Mouse (Mus musculus) splenic B cell, adult 2 months (primary cell): Measurements from ENCODE around the gene Guca2b.
"Not testable (repeated sequence)": the region's sequence is repeated elsewhere in the genome, so short reads cannot be mapped to it uniquely, and the experiment has no call there.

Source experiments
- DNase-seq: peaks from one replicate; pipeline ENCODE4 v3.0.0-alpha.2; 2011; ENCODE audit warnings: low read depth, low spot score
- H3K27me3 ChIP-seq: 2 replicates; pipeline ENCODE4 v1.6.1; 2012; ENCODE audit warnings: mild to moderate bottlenecking, low read length, moderate library complexity, mixed read lengths; ENCODE audit not compliant: control insufficient read depth, poor library complexity, insufficient read depth, severe bottlenecking
- H3K36me3 ChIP-seq: 2 replicates; pipeline ENCODE4 v1.6.1; 2012; ENCODE audit warnings: mild to moderate bottlenecking, low read length, moderate library complexity, mixed read lengths; ENCODE audit not compliant: control insufficient read depth, poor library complexity, insufficient read depth, severe bottlenecking

Guca2b gene

GRCm38 (mm10) chr4:119634908-119635660 is 23.7 kb downstream of the Guca2b start:
- Histone ChIP-seq H3K27me3 (no peaks in the 10 kb centered on the region), H3K36me3 (no peaks in the 10 kb centered on the region)
- no peak for DNase-seq

- DNase-seq = no peak
- Histone ChIP-seq H3K27me3 (no peaks in the 10 kb centered on the region), H3K36me3 (no peaks in the 10 kb centered on the region)
Measured at GRCm38 (mm10) chr4:119633948-119634347, 24.8 kb downstream of the Guca2b start.

- no peaks in the 10 kb centered on the region for H3K27me3 ChIP-seq
- DNase-seq = no peak
- no peaks in the 10 kb centered on the region for H3K36me3 ChIP-seq
Measured at GRCm38 (mm10) chr4:119633342-119633741, 25.4 kb downstream of the Guca2b start.

GRCm38 (mm10) chr4:119632721-119633120 is 26.0 kb downstream of the Guca2b start:
- DNase-seq = no peak
- no peaks in the 10 kb centered on the region; the same call in 1 of the 2 replicates for H3K36me3 ChIP-seq

GRCm38 (mm10) chr4:119631115-119631919 is 27.4 kb downstream of the Guca2b start:
- Histone ChIP-seq H3K36me3 (no peaks in the 10 kb centered on the region; the same call in 1 of the 2 replicates), H3K27me3 (no peaks in the 10 kb centered on the region)
- DNase-seq = peak; percentile 60

More at GRCm38 (mm10) chr4:119632721-119633120, 26.0 kb downstream of the Guca2b start:
- H3K27me3 ChIP-seq = no peaks in the 10 kb centered on the region

GRCm38 (mm10) chr4:119628363-119628762 is 30.4 kb downstream of the Guca2b start:
- H3K36me3 ChIP-seq, H3K27me3 ChIP-seq, DNase-seq: not testable (repeated sequence)

GRCm38 (mm10) chr4:119627317-119627716 is 31.4 kb downstream of the Guca2b start:
- Histone ChIP-seq H3K36me3 (peaks cover 2% of the 10 kb centered on the region), H3K27me3 (no peaks in the 10 kb centered on the region)
- DNase-seq = no peak

- Histone ChIP-seq H3K36me3 (peaks cover 2% of the 10 kb centered on the region), H3K27me3 (no peaks in the 10 kb centered on the region)
- DNase-seq = no peak
Measured at GRCm38 (mm10) chr4:119626876-119627275, 31.9 kb downstream of the Guca2b start.

- Histone ChIP-seq H3K27me3 (no peaks in the 10 kb centered on the region), H3K36me3 (peaks cover 2% of the 10 kb centered on the region)
- DNase-seq = no peak
Measured at GRCm38 (mm10) chr4:119626081-119626645, 32.6 kb downstream of the Guca2b start.

- no peak for DNase-seq
- H3K27me3 ChIP-seq = no peaks in the 10 kb centered on the region
- peaks cover 4% of the 10 kb centered on the region; the same call in 1 of the 2 replicates for H3K36me3 ChIP-seq
Measured at GRCm38 (mm10) chr4:119614724-119615123, 44.0 kb downstream of the Guca2b start.

- no peak for DNase-seq
- Histone ChIP-seq H3K27me3 (no peaks in the 10 kb centered on the region), H3K36me3 (peaks cover 4% of the 10 kb centered on the region; the same call in 1 of the 2 replicates)
Measured at GRCm38 (mm10) chr4:119614078-119614477, 44.7 kb downstream of the Guca2b start.

- H3K27me3 ChIP-seq = no peaks in the 10 kb centered on the region
- DNase-seq = peak; percentile 66
- peaks cover 3% of the 10 kb centered on the region; the same call in 1 of the 2 replicates for H3K36me3 ChIP-seq
Measured at GRCm38 (mm10) chr4:119609488-119609887, 49.3 kb downstream of the Guca2b start.
